Mouse (Mus musculus): ENCODE results near the gene Tex46.

GRCm38 (mm10) chr4:136605756-136606485 lies 4.3 kb upstream of the Tex46 start:
- no peak for TF ChIP-seq CHD2 (IDR thresholded peaks at IDR 0.05; ENCODE audit: low read depth, low read length)
- no peak for TF ChIP-seq ZNF384 (IDR thresholded peaks at IDR 0.05; ENCODE audit: low read depth, low read length)
- TF ChIP-seq HCFC1 (IDR thresholded peaks at IDR 0.05; ENCODE audit: borderline replicate concordance, insufficient read depth, low read length) = no peak

All from ES-E14 (cell line).